Mouse (Mus musculus): ENCODE data around the gene Mrps18c. TPM values are rescaled to one million over a fixed set of nuclear protein-coding genes. Genes with fewer than 3 reads are reported as not detected.

Mrps18c gene
- total RNA-seq, 2 experiments from 2014 or later = 63.1 to 64.4 TPM

DNA sequence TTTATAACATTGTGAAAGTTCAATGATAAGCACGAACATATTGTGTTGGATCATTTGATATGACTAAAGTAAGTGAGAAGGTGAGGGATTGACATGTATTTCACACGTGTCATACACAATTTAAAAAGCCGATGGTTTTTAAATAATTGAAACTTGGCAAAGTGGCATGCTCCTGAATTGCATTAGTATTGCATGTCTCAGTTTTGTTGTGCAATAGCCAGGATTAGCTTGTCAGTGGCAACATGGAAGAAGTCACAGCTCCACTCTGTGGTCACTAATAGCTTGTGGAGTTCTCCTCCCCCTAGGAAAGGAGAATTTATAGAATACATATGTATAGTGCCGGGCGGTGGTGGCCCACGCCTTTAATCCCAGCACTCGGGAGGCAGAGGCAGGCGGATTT lies 22.9 kb downstream of the Mrps18c start:
- intact Hi-C loops (cut with DNase I) = no loop called here

DNA sequence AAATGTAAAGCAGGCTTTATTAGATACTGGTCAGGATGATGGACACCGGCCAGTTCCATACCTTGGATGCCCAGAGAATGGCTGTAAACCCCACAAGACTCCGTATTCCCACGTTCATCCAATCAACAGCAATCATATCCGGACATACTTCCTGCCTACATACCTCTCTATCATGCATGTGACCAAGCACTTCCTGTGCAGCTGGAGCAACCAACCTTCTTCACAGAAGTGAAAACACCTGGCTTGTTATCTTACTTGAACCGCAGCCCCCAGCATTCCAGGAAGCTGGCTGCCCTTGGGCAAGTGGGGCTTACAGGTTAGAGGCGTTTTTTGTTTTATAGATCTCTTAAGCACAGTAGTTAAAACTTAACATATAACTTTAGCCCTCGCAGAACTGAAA lies 24.4 kb downstream of the Mrps18c start:
- intact Hi-C loops (cut with DNase I) = no loop called here
- DNase-seq = no peak

More for the DNA sequence above, 22.9 kb downstream of the Mrps18c start:
- no peak for DNase-seq

DNA sequence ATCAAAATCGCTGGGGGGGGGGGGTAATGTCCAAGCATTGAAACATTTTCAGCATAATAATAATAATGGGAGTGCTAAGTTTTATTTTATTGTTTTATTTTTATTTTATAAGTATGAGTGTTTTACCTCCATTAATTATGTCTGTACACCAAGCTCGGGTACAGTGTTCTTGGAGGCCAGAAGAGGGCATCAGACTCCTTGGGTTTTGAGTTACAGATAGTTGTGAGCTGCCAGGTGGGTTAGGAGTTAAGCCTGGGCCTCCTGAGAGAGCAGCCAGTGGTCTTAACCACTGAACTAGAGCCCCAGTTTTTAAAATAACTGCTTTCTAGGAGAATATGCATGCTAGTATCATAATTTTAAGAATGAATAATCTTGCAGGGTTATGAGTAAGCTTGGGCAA lies 27.5 kb downstream of the Mrps18c start:
- DNase-seq = no peak
- intact Hi-C loops (cut with DNase I) = no loop called here

DNA sequence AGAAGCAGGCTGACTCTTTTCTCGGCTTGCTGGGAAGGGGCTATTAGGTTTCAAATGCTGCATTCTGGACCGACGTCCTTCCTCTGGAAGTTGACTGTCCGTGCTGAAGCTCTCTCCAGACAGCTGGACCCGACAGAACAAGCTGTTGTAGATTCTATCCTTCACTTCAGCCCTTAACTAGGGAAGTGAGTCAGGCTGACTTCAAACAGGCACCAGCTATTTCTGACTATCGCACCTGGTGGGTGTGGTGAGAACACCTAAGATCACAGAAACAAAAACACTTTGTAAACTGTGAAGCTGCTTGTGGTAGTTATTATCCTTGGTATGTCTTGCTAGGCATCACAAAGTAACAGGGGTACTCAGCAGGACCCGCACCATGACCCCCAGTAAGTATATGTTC lies 28.1 kb downstream of the Mrps18c start:
- DNase-seq = no peak
- intact Hi-C loops (cut with DNase I) = no loop called here

DNA sequence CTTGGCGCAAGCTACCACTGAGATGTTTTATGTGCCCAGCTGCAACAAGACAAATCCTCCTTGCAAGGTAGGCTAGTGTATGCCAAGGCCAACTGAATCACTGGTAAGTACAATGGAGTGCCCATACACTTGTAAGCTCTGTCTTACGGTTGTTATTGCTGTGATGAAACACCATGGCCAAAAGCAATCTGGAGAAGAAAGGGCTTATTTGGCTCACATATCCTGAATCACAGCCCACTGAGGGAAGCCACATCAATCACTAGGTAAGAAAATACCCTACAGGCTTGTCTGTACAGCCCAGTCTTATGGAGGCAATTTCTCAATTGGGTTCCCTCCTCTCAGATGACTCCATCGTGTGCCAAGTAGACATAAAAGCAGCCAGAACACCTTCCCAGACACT lies 30.3 kb downstream of the Mrps18c start:
- intact Hi-C loops (cut with DNase I) = loop anchor here (2.0 kb wide), 1 partner anchor 86 kb away; no protein-coding TSS in a partner anchor
- no peak for DNase-seq

DNA sequence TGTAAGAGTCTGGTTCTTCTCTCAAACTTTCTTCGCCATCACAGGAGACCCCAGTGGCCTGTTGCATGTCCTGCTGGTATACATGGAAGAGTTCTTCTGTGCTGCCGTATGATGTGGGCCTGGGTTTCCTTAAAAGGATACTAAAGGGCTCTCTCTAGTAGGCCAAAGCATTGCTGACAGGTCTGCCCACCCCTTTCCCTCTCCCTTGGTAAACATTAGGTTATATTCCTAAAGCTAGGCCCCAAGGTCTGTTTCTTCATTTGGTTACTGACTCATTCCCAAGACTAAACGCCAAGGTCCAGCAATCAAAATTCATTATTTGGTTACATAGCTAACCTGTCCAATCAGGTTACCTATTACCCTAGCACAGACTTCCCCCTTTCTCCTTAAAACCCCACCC lies 34.3 kb downstream of the Mrps18c start:
- DNase-seq = no peak
- intact Hi-C loops (cut with DNase I) = no loop called here

DNA sequence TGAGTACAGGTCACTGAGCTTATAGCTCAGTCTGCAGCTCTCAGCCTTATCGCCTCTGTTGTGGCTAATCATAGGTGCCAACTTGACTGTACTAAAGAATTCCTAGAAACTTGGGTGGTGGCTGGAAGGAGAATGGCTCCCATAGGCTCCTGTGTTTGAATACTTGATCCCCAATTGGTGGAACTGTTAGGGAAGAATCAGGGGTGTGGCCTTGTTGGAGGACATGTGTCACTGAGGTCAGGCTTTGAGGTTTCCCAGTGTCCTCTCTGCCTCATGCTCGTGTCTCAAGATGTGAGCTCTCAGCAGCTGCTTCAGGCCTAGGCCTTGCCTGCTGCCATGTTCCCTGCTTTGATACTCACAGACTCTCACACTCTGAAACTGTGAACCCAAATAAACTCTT lies 35.4 kb downstream of the Mrps18c start:
- intact Hi-C loops (cut with DNase I) = no loop called here
- DNase-seq = no peak

DNA sequence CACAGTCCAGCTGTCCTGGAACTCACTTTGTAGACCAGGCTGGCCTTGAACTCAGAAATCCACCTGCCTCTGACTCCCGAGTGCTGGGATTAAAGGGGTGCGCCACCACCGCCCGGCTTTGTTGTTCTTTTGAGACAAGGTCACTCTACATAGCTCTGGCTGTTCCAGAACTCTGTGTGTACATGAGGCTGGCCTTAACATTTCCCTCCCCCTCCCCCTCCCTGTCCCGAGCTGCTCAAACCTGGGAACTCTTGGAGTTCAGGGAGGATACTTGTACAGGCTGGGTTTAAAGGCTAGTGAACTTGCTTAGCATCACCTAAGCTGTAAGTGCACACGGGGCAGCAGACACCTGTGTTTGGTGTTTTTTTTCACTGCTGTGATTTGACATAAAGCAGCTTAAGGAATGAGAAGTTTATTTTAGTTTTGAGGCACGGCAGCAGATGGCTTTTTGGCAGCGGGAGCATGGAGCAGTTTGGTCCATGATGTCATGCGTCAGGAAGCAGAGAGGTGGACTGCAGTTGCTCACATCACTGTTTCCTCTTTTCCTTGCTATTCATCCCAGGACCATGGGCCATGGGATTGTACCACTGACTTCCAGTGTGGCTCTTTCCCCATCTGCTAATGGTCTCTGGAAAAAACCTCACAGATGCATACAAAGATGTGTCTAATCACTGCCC lies 37.6 kb downstream of the Mrps18c start:
- intact Hi-C loops (cut with DNase I) = no loop called here
- DNase-seq = no peak

DNA sequence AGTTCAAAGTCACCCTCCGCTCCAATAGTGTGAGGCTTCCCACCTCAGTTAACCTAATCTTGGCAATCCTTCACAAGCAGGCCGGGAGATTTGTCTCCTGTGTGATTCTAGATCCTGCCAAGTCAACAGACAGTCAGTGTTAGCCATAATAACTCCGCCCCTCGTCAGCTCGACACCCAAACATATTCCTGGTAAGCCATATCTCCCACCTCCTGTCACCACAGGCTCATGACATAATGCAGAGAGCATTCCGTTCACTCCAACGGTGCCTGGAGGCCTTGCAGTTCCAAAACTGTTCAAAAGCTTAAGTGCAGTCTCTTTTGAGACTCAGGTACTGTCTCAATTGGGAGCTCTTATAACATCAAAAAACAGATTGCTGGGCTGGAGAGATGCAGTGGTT lies 39.5 kb downstream of the Mrps18c start:
- intact Hi-C loops (cut with DNase I) = no loop called here
- DNase-seq = no peak

DNA sequence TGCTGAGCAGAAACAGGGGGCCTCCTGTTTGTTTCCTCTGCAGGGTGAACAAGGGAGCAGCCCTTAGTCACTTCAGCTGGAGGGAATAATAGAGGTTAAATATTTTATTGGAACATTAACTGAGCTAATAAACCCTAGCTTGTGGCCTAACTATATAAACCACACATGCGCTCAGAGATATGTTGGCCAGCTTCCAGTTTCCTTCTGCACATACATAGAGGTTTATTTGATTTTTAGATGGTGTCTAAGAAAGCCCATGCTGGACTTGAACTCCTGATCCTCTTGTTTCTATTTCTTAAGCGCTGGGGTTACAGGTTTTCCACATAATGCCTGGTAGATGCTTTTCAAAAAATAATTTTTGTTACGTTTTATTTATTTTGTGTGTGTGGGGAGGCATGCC lies 46.1 kb downstream of the Mrps18c start:
- DNase-seq = no peak
- intact Hi-C loops (cut with DNase I) = no loop called here

DNA sequence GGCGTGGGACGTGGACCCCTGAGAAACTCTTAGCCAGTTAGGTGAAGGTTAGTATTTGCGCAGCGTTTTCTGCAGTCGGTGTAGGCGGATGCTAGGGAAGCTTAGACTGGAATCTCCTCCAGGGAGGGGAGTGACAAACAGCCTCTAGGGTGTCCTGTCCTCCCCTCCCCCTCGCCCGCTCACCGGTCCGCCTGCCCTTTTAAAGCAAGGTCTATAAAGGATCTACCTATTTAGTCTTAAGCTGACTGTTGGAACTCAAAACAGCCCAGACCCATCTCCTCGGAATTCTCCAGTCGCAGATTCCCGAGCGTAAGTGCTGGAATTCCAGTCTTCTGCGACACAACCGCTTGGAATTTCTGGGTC lies 47.0 kb downstream of the Mrps18c start, which contains the start of gene Gpat3:
Gpat3 (plus strand) TSS at position 229 of the 363 bp plus-strand sequence.
- intact Hi-C loops (cut with DNase I) = no loop called here
- peak; percentile 14 to 22 for DNase-seq

DNA sequence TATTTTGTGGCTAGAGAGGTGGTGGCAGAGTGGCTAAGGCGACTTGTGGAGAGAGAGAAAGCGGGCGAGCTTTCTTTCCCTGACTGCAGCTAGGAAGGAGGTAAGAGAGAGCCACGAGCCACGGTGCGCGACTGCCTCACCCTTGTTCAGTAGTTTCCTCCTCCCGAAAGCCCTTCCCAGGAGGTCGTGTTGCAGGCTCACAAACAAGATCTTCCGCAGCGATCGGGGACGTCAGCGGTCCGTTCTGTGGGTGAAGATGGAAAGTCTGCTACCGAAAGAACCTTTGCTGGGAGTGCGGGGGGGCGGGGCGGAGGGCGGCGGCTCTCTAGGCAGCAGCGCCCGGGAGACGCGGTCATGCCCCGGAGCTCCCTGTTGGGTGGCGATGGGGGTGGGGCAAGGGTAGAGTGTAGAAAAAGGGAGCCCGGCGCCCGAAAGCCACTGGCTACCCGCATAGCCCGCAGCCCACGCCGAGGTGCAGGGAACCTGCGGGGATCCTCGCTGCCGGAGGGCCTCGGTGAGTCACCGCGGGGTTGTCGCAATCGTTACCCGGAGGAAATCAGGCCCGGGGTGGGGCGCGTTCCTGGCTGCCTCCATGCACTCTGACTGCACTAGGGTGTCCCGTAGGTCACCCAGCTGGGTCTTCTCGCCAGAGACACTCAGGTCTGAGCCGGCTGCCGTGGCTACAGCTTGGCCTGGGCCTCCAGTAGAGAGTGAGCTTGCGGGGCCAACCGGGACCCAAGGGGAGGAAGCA lies 47.6 kb downstream of the Mrps18c start:
- peak; percentile 69 to 72 for DNase-seq
- intact Hi-C loops (cut with DNase I) = no loop called here

DNA sequence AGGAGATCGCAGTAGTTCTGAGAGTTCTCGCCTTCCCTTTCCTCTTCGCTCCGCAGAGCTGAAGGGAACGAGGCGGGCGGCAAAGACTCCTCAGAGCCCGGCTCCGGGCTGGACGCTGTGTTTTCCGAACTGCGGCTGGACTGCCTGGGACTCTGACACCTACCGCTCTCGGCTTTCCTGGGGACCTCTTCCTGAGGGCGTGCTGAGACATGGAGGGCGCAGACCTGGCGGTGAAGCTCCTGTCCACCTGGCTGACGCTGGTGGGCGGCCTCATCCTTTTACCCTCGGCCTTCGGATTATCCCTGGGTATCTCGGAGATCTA lies 48.1 kb downstream of the Mrps18c start:
- DNase-seq = no peak
- intact Hi-C loops (cut with DNase I) = no loop called here

DNA sequence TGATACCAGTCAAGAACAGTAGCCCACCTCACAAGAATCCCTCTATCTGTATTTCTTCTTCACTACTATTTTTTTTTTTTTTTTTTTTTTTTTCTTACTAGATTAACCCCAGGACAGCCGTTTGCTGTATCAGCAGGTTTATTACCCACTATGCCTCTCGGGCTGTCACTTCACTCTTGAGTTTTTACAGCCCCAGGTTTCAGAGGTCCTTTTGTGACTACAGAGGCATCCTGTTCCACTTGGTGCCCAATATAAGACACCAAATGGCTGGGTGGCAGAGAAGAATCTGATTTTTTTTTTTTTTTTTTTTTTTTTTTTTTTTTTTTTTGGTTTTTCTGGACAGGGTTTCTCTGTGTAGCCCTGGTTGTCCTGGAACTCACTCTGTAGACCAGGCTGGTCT lies 48.7 kb downstream of the Mrps18c start:
- DNase-seq = no peak
- intact Hi-C loops (cut with DNase I) = no loop called here

DNA sequence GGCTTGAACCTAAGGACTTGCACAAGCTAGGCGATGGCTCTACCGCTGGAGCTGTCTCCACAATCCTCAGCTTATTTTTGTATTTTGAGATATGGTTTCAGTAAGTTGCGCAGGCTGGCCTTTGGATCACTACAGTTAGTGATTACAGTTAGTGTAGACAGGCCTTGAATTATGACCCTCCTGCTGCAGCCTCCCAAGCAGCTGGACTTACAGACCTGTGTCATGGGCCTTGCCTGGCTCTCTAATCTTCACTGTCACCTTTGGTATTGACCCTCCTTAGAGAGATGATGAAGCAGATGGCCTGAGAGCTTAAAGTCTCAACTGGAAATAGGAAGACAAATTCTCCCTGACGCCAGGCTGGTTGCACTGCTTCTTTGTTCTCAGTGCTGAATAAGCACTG lies 55.5 kb downstream of the Mrps18c start:
- DNase-seq = no peak
- intact Hi-C loops (cut with DNase I) = no loop called here

Other genes starting within 250 kb of the Mrps18c start
- not detected for gene Plac8, start 226.4 kb upstream of the Mrps18c start, total RNA-seq (2021)
- 10 to 100 TPM; 54.4 to 65.5 TPM for gene Coq2, start 123.5 kb upstream of the Mrps18c start, total RNA-seq (2021)
- gene Hpse, start 78.9 kb upstream of the Mrps18c start, total RNA-seq (2021) = under 1 TPM; 0.31 to 0.32 TPM
- 1 to 10 TPM; 6.2 to 8.9 TPM for gene Helq, start within 50 bp of the Mrps18c start, total RNA-seq (2021)
- gene Abraxas1, start 22.3 kb downstream of the Mrps18c start, total RNA-seq (2021) = 1 to 10 TPM; 3.0 to 4.3 TPM
- 1 to 10 TPM; 6.0 to 7.6 TPM for gene Gpat3, start 47.1 kb downstream of the Mrps18c start, total RNA-seq (2021)

All from gastrocnemius, postnatal 36 days (tissue).